In genomic region chr9:21002270-21002626, GRCm38 (mm10) we compare ENCODE assay signal across 8 mouse cellular contexts. TPM values are rescaled to one million over a fixed set of nuclear protein-coding genes. Genes with fewer than 3 reads are reported as not detected.
DNase-seq lines count a peak whose midpoint lies in the region; ATAC-seq and TF ChIP-seq lines count a peak whose summit lies in the region.

No protein-coding gene starts in this region.

- no peak for DNase-seq in lung, postnatal 14 days
- DNase-seq in limb, embryonic 11.5 days (ENCODE audit: low spot score): no peak
- DNase-seq in natural killer cell, adult 2 months (ENCODE audit: low spot score in 2 of 2): no peak
- DNase-seq in adrenal gland, postnatal 36 days: no peak

- peak overlapping the region; percentile 91 for H3K4me3 ChIP-seq in lung, embryonic 16.5 days (ENCODE audit: low read length)
- H3K4me3 ChIP-seq in erythroblast, embryonic 14.5 days (replicated peaks): peak overlapping the region; percentile 87
- peak overlapping the region; percentile 72 for H3K4me3 ChIP-seq in limb, embryonic 11.5 days (ENCODE audit: low read depth, low read length)
- peak overlapping the region; percentile 96 for H3K4me3 ChIP-seq in small intestine, adult 2 months (ENCODE audit: low read depth, low read length)

- TF ChIP-seq POLR2A in small intestine, adult 2 months (IDR thresholded peaks at IDR 0.05; ENCODE audit: low read depth, low read length): no peak

- 7% methylated on average over 7 of the region's 7 CpGs for WGBS in lung, embryonic 16.5 days
- WGBS in limb, embryonic 11.5 days: 11% methylated on average over 7 of the region's 7 CpGs
- WGBS in small intestine, adult 2 months: 8% methylated on average over 7 of the region's 7 CpGs

- H3K9me3 ChIP-seq in lung, embryonic 16.5 days (ENCODE audit: control insufficient read depth, low read length): no peaks in the 10 kb centered on the region
- no peaks in the 10 kb centered on the region for H3K9me3 ChIP-seq in erythroblast, embryonic 14.5 days (ENCODE audit: control insufficient read depth, low read length)
- H3K9me3 ChIP-seq in limb, embryonic 11.5 days (ENCODE audit: control insufficient read depth, low read length): no peaks in the 10 kb centered on the region

- peak overlapping the region; percentile 89 for H3K9ac ChIP-seq in lung, embryonic 16.5 days (ENCODE audit: low read length)
- peak overlapping the region; percentile 74 for H3K9ac ChIP-seq in limb, embryonic 11.5 days (ENCODE audit: low read length)

- H3K27ac ChIP-seq in lung, embryonic 16.5 days (ENCODE audit: low read length): peak overlapping the region; percentile 84
- no peak overlapping the region for H3K27ac ChIP-seq in limb, embryonic 11.5 days (replicated peaks; ENCODE audit: low read depth, low read length)
- peak overlapping the region; percentile 82 for H3K27ac ChIP-seq in small intestine, adult 2 months (ENCODE audit: insufficient read depth, low read depth, low read length)

- H3K4me1 ChIP-seq in lung, embryonic 16.5 days (replicated peaks; ENCODE audit: control insufficient read depth, insufficient read depth, low read length): peaks cover 11% of the 10 kb centered on the region
- peaks cover 59% of the 10 kb centered on the region for H3K4me1 ChIP-seq in erythroblast, embryonic 14.5 days (ENCODE audit: control insufficient read depth)
- 0 out of 2 replicates have a peak, but pooled peaks cover 3% of the 10 kb centered on the region for H3K4me1 ChIP-seq in limb, embryonic 11.5 days (ENCODE audit: control insufficient read depth, insufficient read depth, low read length)
- peaks cover 4% of the 10 kb centered on the region; the same call in 1 of the 2 replicates for H3K4me1 ChIP-seq in small intestine, adult 2 months (ENCODE audit: control insufficient read depth, insufficient read depth, insufficient read length, low read length)

- peak; percentile 9; the same call in 1 of the 2 replicates for ATAC-seq in lung, embryonic 16.5 days (ENCODE audit: low read depth)
- ATAC-seq in limb, embryonic 11.5 days (ENCODE audit: insufficient number of reproducible peaks, low FRiP score, low TSS enrichment, low read depth): peak; percentile 41
- ATAC-seq in granulocyte monocyte progenitor cell, adult 5-6 weeks (replicated peaks; ENCODE audit: poor library complexity, severe bottlenecking): no peak

- no peak for TF ChIP-seq CTCF in small intestine, adult 2 months (IDR thresholded peaks at IDR 0.05; ENCODE audit: extremely low read depth, insufficient read length, insufficient replicate concordance, low read depth, low read length)

- no peaks in the 10 kb centered on the region for H3K27me3 ChIP-seq in lung, embryonic 16.5 days (ENCODE audit: control insufficient read depth, insufficient read depth, low read depth, low read length)
- no peaks in the 10 kb centered on the region for H3K27me3 ChIP-seq in erythroblast, embryonic 14.5 days (ENCODE audit: control insufficient read depth)
- no peaks in the 10 kb centered on the region for H3K27me3 ChIP-seq in limb, embryonic 11.5 days (ENCODE audit: control insufficient read depth, insufficient read depth, low read length)
- H3K27me3 ChIP-seq in small intestine, adult 2 months (ENCODE audit: control insufficient read depth, insufficient read depth, low read length): no peaks in the 10 kb centered on the region

- H3K4me2 ChIP-seq in lung, embryonic 16.5 days (ENCODE audit: low read depth, low read length): peak overlapping the region; percentile 77
- peak overlapping the region; percentile 86 for H3K4me2 ChIP-seq in limb, embryonic 11.5 days (ENCODE audit: low read depth, severe bottlenecking)

- H3K36me3 ChIP-seq in lung, embryonic 16.5 days (ENCODE audit: control insufficient read depth, insufficient read depth, low read length): peaks cover 15% of the 10 kb centered on the region
- H3K36me3 ChIP-seq in erythroblast, embryonic 14.5 days (ENCODE audit: control insufficient read depth): peaks cover 28% of the 10 kb centered on the region
- peaks cover 10% of the 10 kb centered on the region for H3K36me3 ChIP-seq in limb, embryonic 11.5 days (ENCODE audit: control insufficient read depth, insufficient read depth, low read length)
- H3K36me3 ChIP-seq in small intestine, adult 2 months (ENCODE audit: control insufficient read depth, insufficient read depth, low read length): peaks cover 21% of the 10 kb centered on the region

RNA-seq across cellular contexts. Expression of gene Mrpl4, which starts 0.3 kb away (rescaled TPM):
- 156 TPM in 2 replicates for polyA plus RNA-seq in lung, embryonic 16.5 days (2015; fragmentation: Nextera tagmentation; extraction: Ambion mirVana)
- 11.7 and 15.4 TPM in 2 replicates for polyA plus RNA-seq in erythroblast, embryonic 14.5 days (2012)
- 163 and 169 TPM in 2 replicates for polyA plus RNA-seq in limb, embryonic 11.5 days (2014; fragmentation: Nextera tagmentation; extraction: Ambion mirVana)
- 81.8 and 143 TPM in 2 replicates for polyA plus RNA-seq in small intestine, adult 2 months (2012; rRNA removed)
- 44.8 and 73.4 TPM in 2 replicates for total RNA-seq in granulocyte monocyte progenitor cell, adult 5-6 weeks (2014; fragmentation: Nextera tagmentation)
- 44.5 and 46.0 TPM in 2 replicates for total RNA-seq in granulocyte monocyte progenitor cell, adult 5-6 weeks (2017)
- total RNA-seq in adrenal gland, postnatal 36 days (2021): 100 to 1,000 TPM; 122 to 130 TPM

RNA-seq across cellular contexts. Expression of gene Icam1, which starts 13.5 kb away (rescaled TPM):
- 76.2 and 93.0 TPM in 2 replicates for polyA plus RNA-seq in lung, embryonic 16.5 days (2015; fragmentation: Nextera tagmentation; extraction: Ambion mirVana)
- polyA plus RNA-seq in erythroblast, embryonic 14.5 days (2012): 0.04 and 0.11 TPM in 2 replicates
- polyA plus RNA-seq in limb, embryonic 11.5 days (2014; fragmentation: Nextera tagmentation; extraction: Ambion mirVana): 5.5 and 8.3 TPM in 2 replicates
- 6.8 and 9.4 TPM in 2 replicates for polyA plus RNA-seq in small intestine, adult 2 months (2012; rRNA removed)
- 11.6 and 14.7 TPM in 2 replicates for total RNA-seq in granulocyte monocyte progenitor cell, adult 5-6 weeks (2014; fragmentation: Nextera tagmentation)
- 5.9 and 8.0 TPM in 2 replicates for total RNA-seq in granulocyte monocyte progenitor cell, adult 5-6 weeks (2017)
- 10 to 100 TPM; 10.7 to 14.8 TPM for total RNA-seq in adrenal gland, postnatal 36 days (2021)

RNA-seq across cellular contexts. Expression of gene S1pr2, which starts 25.7 kb away (rescaled TPM):
- polyA plus RNA-seq in lung, embryonic 16.5 days (2015; fragmentation: Nextera tagmentation; extraction: Ambion mirVana): 63.5 and 67.2 TPM in 2 replicates
- 0.02 TPM in 2 replicates for polyA plus RNA-seq in erythroblast, embryonic 14.5 days (2012)
- 46.5 and 52.8 TPM in 2 replicates for polyA plus RNA-seq in limb, embryonic 11.5 days (2014; fragmentation: Nextera tagmentation; extraction: Ambion mirVana)
- polyA plus RNA-seq in small intestine, adult 2 months (2012; rRNA removed): 2.5 and 2.9 TPM in 2 replicates
- total RNA-seq in granulocyte monocyte progenitor cell, adult 5-6 weeks (2014; fragmentation: Nextera tagmentation): 3.7 and 11.0 TPM in 2 replicates
- total RNA-seq in granulocyte monocyte progenitor cell, adult 5-6 weeks (2017): 3.2 and 3.4 TPM in 2 replicates
- 10 to 100 TPM; 16.5 to 19.2 TPM for total RNA-seq in adrenal gland, postnatal 36 days (2021)

RNA-seq across cellular contexts. Expression of gene Icam4, which starts 26.9 kb away (rescaled TPM):
- polyA plus RNA-seq in lung, embryonic 16.5 days (2015; fragmentation: Nextera tagmentation; extraction: Ambion mirVana): 2.2 and 4.2 TPM in 2 replicates
- polyA plus RNA-seq in erythroblast, embryonic 14.5 days (2012): 105 and 134 TPM in 2 replicates
- polyA plus RNA-seq in limb, embryonic 11.5 days (2014; fragmentation: Nextera tagmentation; extraction: Ambion mirVana): 3.6 and 5.3 TPM in 2 replicates
- 0.32 and 0.37 TPM in 2 replicates for polyA plus RNA-seq in small intestine, adult 2 months (2012; rRNA removed)
- total RNA-seq in granulocyte monocyte progenitor cell, adult 5-6 weeks (2014; fragmentation: Nextera tagmentation): 2.1 and 2.3 TPM in 2 replicates
- 0.31 and 1.2 TPM in 2 replicates for total RNA-seq in granulocyte monocyte progenitor cell, adult 5-6 weeks (2017)
- total RNA-seq in adrenal gland, postnatal 36 days (2021): 1 to 10 TPM; 1.9 to 2.8 TPM

RNA-seq across cellular contexts. Expression of gene Icam5, which starts 29.6 kb away (rescaled TPM):
- 0.24 and 0.33 TPM in 2 replicates for polyA plus RNA-seq in lung, embryonic 16.5 days (2015; fragmentation: Nextera tagmentation; extraction: Ambion mirVana)
- 0.63 and 0.86 TPM in 2 replicates for polyA plus RNA-seq in erythroblast, embryonic 14.5 days (2012)
- not detected in 2 replicates for polyA plus RNA-seq in limb, embryonic 11.5 days (2014; fragmentation: Nextera tagmentation; extraction: Ambion mirVana)
- polyA plus RNA-seq in small intestine, adult 2 months (2012; rRNA removed): 0.11 TPM in 2 replicates
- 0.36 TPM in 1 of 2 replicates, not detected in the other for total RNA-seq in granulocyte monocyte progenitor cell, adult 5-6 weeks (2014; fragmentation: Nextera tagmentation)
- total RNA-seq in granulocyte monocyte progenitor cell, adult 5-6 weeks (2017): 0.04 TPM in 1 of 2 replicates, not detected in the other
- under 1 TPM; 0.10 to 0.20 TPM for total RNA-seq in adrenal gland, postnatal 36 days (2021)

Comparison
In these comparisons a context has a peak if more than half of its experiments do, and no peak if none do; other contexts are left out.
1. RNA of gene S1pr2, which starts 25.7 kb away (polyA plus RNA-seq): 63.5 to 67.2 TPM in lung, embryonic 16.5 days and 46.5 to 52.8 TPM in limb, embryonic 11.5 days; 2.5 to 2.9 TPM in small intestine, adult 2 months and 0.02 TPM in erythroblast, embryonic 14.5 days; every median in the first group is over 10 times any median in the second.
2. Peak in every context shown above with its lines, with median percentiles within 50 percentile points of each other: H3K4me3 ChIP-seq.